Mouse (Mus musculus): ENCODE data around the gene 1700042G07Rik.

DNA sequence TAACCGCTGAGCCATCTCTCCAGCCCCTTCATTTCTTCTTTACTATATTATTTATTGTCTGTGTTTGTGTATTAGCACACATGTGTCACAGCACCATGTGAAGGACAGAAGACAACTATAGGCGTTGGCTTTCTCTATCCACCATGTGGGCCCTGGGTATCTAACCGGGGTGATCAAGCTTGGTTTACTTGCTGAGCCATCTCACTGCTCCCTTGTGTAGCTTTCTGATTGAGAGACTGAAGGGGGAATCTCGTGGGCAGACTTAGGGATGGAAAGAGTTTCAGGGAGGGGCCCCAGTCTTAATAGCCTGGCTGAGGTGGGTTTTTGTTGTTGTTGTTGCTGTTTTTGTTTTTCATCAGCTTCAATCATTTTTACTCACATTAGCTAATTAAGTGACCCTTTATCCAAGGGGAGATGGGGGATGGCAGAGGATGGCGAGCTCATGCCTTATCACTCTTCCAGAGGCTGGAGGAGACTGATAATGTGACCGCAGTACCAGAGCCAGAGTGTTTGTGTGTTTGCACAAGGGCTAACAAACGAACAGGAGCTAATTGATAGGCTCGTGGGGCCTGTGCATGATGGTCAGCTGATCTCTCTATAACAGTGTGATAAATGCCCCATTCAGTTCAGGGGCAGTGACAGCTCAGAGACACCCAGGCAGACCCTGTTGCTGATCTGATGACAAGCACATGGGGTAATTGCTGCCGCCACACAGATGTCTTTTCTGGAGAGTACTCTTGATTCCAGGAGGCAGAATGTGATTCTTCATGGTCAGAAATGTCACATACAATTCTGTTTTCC is 20.6 kb downstream of the 1700042G07Rik start:
- TF ChIP-seq POLR2A (IDR thresholded peaks at IDR 0.05; ENCODE audit: control insufficient read depth, extremely low read depth, insufficient read depth, low read length, poor library complexity) (no peak), CTCF (IDR thresholded peaks at IDR 0.05; ENCODE audit: borderline replicate concordance, control insufficient read depth, extremely low read depth, insufficient read depth, low read length, poor library complexity) (no peak)

All from thymus, adult 2 months (tissue).